Comparison of ENCODE assay signal across 14 mouse cellular contexts in genomic region chr19:24393920-24394319, GRCm38 (mm10).
"Had no signal": no experiment of that assay in that cellular context is flagged by ENCODE, and none has a peak within 500 bp of the region (broad histone marks: within the 10 kb centered on the region; RNA-seq: fewer than 3 reads in every experiment).

No protein-coding gene starts in this region.

- H3K4me3 ChIP-seq: limb, embryonic 13.5 days; midbrain, embryonic 10.5 days; neural tube, embryonic 12.5 days; stomach, embryonic 15.5 days had no signal

- DNase-seq: kidney, adult 9 months; kidney, postnatal 36 days; left cerebral cortex, postnatal 4 days; lung, adult 18-20 months; lung, postnatal 4 days; midbrain, embryonic 14.5 days; right cerebral cortex, postnatal 4 days; thymus, postnatal 36 days had no signal

- H3K36me3 ChIP-seq: limb, embryonic 13.5 days; midbrain, embryonic 10.5 days; neural tube, embryonic 12.5 days; stomach, embryonic 15.5 days had no signal

- H3K9ac ChIP-seq: limb, embryonic 13.5 days; liver, embryonic 14.5 days; neural tube, embryonic 12.5 days; stomach, embryonic 15.5 days had no signal

- H3K27me3 ChIP-seq: limb, embryonic 13.5 days; neural tube, embryonic 12.5 days; stomach, embryonic 15.5 days had no signal

- H3K27ac ChIP-seq: kidney, postnatal 0 days; limb, embryonic 13.5 days; liver, embryonic 14.5 days; midbrain, embryonic 10.5 days; neural tube, embryonic 12.5 days; stomach, embryonic 15.5 days had no signal

- H3K4me1 ChIP-seq: midbrain, embryonic 10.5 days; stomach, embryonic 15.5 days had no signal
